Mouse (Mus musculus): ENCODE measurements around the gene Zfp979. TPM values are rescaled to one million over a fixed set of nuclear protein-coding genes. Genes with fewer than 3 reads are reported as not detected.

The Zfp979 gene
- 1.6 and 1.7 TPM in 2 replicates for polyA plus RNA-seq (2012; rRNA removed)

GRCm38 (mm10) chr4:147642413-147642812, at the start of gene Zfp979:
Gene Zfp979 (minus strand): TSS chr4:147642513.

Other genes starting within 250 kb of the Zfp979 start
- gene Zfp982, start 150.1 kb downstream of the Zfp979 start, polyA plus RNA-seq (2012; rRNA removed): 1.4 and 1.6 TPM in 2 replicates
- gene Gm16503, start 102.3 kb downstream of the Zfp979 start, polyA plus RNA-seq (2012; rRNA removed): 0.12 and 0.13 TPM in 2 replicates
- gene Zfp985, start 89.2 kb downstream of the Zfp979 start, polyA plus RNA-seq (2012; rRNA removed): 0.01 and 0.02 TPM in 2 replicates
- gene Zfp534, start 60.0 kb upstream of the Zfp979 start, polyA plus RNA-seq (2012; rRNA removed): not detected in 2 replicates
- gene Zfp984, start 167.3 kb upstream of the Zfp979 start, polyA plus RNA-seq (2012; rRNA removed): 3.8 and 4.7 TPM in 2 replicates
- 1.1 and 1.3 TPM in 2 replicates for gene Zfp933, start 205.9 kb upstream of the Zfp979 start, polyA plus RNA-seq (2012; rRNA removed)
- 28.8 and 34.1 TPM in 2 replicates for gene Miip, start 226.3 kb upstream of the Zfp979 start, polyA plus RNA-seq (2012; rRNA removed)
- gene Fv1, start 226.5 kb upstream of the Zfp979 start, polyA plus RNA-seq (2012; rRNA removed): 2.4 and 2.8 TPM in 2 replicates

All from liver, embryonic 14 days (tissue).